Mouse (Mus musculus) midbrain, embryonic 15.5 days (tissue): ENCODE data around the gene Azi2. TPM values are rescaled to one million over a fixed set of nuclear protein-coding genes. Genes with fewer than 3 reads are reported as not detected.

ENCODE experiments used
- ATAC-seq: fragments of 200-750 bp; cut with Nextera tagmentation; replicated peaks from 2 replicates; pipeline ENCODE4 v1.8.0; 2017; ENCODE audit warnings: moderate TSS enrichment
- H3K27ac ChIP-seq: fragments of 300-500 bp; sonication (generic); 2 replicates; pipeline ENCODE4 v1.5.1; 2015; ENCODE audit warnings: mild to moderate bottlenecking, inconsistent platforms
- H3K27me3 ChIP-seq: fragments of 300-500 bp; sonication (generic); replicated peaks from 2 replicates; pipeline ENCODE4 v1.6.1; 2015; ENCODE audit warnings: inconsistent platforms
- H3K36me3 ChIP-seq: fragments of 300-500 bp; sonication (generic); replicated peaks from 2 replicates; pipeline ENCODE4 v1.6.1; 2015; ENCODE audit warnings: inconsistent platforms
- H3K4me1 ChIP-seq: fragments of 300-500 bp; sonication (generic); 2 replicates; pipeline ENCODE4 v1.6.1; 2015; ENCODE audit warnings: inconsistent platforms
- H3K4me2 ChIP-seq: fragments of 300-500 bp; sonication (generic); 2 replicates; pipeline ENCODE4 v1.6.1; 2015; ENCODE audit warnings: inconsistent platforms, mild to moderate bottlenecking, moderate library complexity
- H3K4me3 ChIP-seq: fragments of 300-500 bp; sonication (generic); 2 replicates; pipeline ENCODE4 v1.5.1; 2015; ENCODE audit warnings: mild to moderate bottlenecking, inconsistent platforms
- H3K9ac ChIP-seq: fragments of 300-500 bp; sonication (generic); 2 replicates; pipeline ENCODE4 v1.6.1; 2015; ENCODE audit warnings: mild to moderate bottlenecking, inconsistent platforms
- H3K9me3 ChIP-seq: fragments of 300-500 bp; sonication (generic); 2 replicates; pipeline ENCODE4 v1.6.1; 2016; ENCODE audit warnings: inconsistent platforms
- WGBS: fragments of 180-500 bp; shearing (Covaris S2); methylation state at CpG from one replicate; pipeline ENCODE4 v1.1.7; 2015; ENCODE audit warnings: mixed read lengths; 5-methylcytosine and 5-hydroxymethylcytosine counted together
- polyA plus RNA-seq: library from polyadenylated mRNA; unstranded; fragments of >200 nt; fragmentation: Nextera tagmentation; extraction: Ambion mirVana; gene quantifications from 2 replicates; pipeline ENCODE4 v1.2.1, GENCODE M21; 2015

Azi2 gene
- 70.2 and 74.0 TPM in 2 replicates for polyA plus RNA-seq

- peak; percentile 99 for ATAC-seq
- H3K9ac ChIP-seq: peak within 1 kb of the TSS; percentile 67
- no peaks in the 10 kb centered on the region for H3K36me3 ChIP-seq
- peak within 1 kb of the TSS; percentile 76 for H3K4me2 ChIP-seq
- H3K4me1 ChIP-seq: peaks cover 23% of the 10 kb centered on the region
- peak within 1 kb of the TSS; percentile 57 for H3K4me3 ChIP-seq
- WGBS: under 1% methylated on average over 83 of the region's 87 CpGs
- H3K9me3 ChIP-seq: no peaks in the 10 kb centered on the region
- no peaks in the 10 kb centered on the region for H3K27me3 ChIP-seq
- H3K27ac ChIP-seq: peak within 1 kb of the TSS; percentile 89
These were observed at the start of gene Azi2 for GRCm38 (mm10) chr9:118040218-118041021. Azi2 (plus strand) TSS chr9:118040499.

GRCm38 (mm10) chr9:117996631-117997030 is 43.7 kb upstream of the Azi2 start:
- Histone ChIP-seq H3K9me3 (no peaks in the 10 kb centered on the region), H3K9ac (no peak overlapping the region), H3K4me2 (no peak overlapping the region), H3K4me3 (no peak overlapping the region), H3K4me1 (no peaks in the 10 kb centered on the region), H3K27me3 (no peaks in the 10 kb centered on the region), H3K36me3 (no peaks in the 10 kb centered on the region), H3K27ac (no peak overlapping the region)
- 96% methylated on average over 5 of the region's 5 CpGs for WGBS
- ATAC-seq: no peak

- WGBS: 90% methylated on average over 3 of the region's 3 CpGs
- Histone ChIP-seq H3K27ac (no peak overlapping the region), H3K9ac (no peak overlapping the region), H3K36me3 (no peaks in the 10 kb centered on the region), H3K4me1 (no peaks in the 10 kb centered on the region), H3K27me3 (no peaks in the 10 kb centered on the region), H3K9me3 (no peaks in the 10 kb centered on the region), H3K4me2 (no peak overlapping the region), H3K4me3 (no peak overlapping the region)
- ATAC-seq: no peak
These were observed 38.8 kb upstream of the Azi2 start for GRCm38 (mm10) chr9:118001488-118001887.

- H3K4me1 ChIP-seq: no peaks in the 10 kb centered on the region
- no peaks in the 10 kb centered on the region for H3K9me3 ChIP-seq
- H3K27me3 ChIP-seq: no peaks in the 10 kb centered on the region
- H3K36me3 ChIP-seq: no peaks in the 10 kb centered on the region
- no peak overlapping the region for H3K4me2 ChIP-seq
- no peak overlapping the region for H3K27ac ChIP-seq
- H3K9ac ChIP-seq: no peak overlapping the region
- 77% methylated on average over 4 of the region's 4 CpGs for whole genome bisulfite sequencing
- no peak overlapping the region for H3K4me3 ChIP-seq
- no peak for ATAC-seq
These were observed 36.9 kb upstream of the Azi2 start for GRCm38 (mm10) chr9:118003218-118003886.

GRCm38 (mm10) chr9:118003937-118004336 is 36.4 kb upstream of the Azi2 start:
- H3K4me3 ChIP-seq: no peak overlapping the region
- no peak overlapping the region for H3K27ac ChIP-seq
- WGBS: 94% methylated on average over 4 of the region's 4 CpGs
- H3K9me3 ChIP-seq: no peaks in the 10 kb centered on the region
- no peaks in the 10 kb centered on the region for H3K36me3 ChIP-seq
- no peaks in the 10 kb centered on the region for H3K27me3 ChIP-seq
- no peak overlapping the region for H3K9ac ChIP-seq
- no peak overlapping the region for H3K4me2 ChIP-seq
- H3K4me1 ChIP-seq: no peaks in the 10 kb centered on the region
- no peak for ATAC-seq

- ATAC-seq: no peak
These were observed 27.4 kb upstream of the Azi2 start for GRCm38 (mm10) chr9:118012928-118013327.

GRCm38 (mm10) chr9:118024966-118025365 is 15.3 kb upstream of the Azi2 start:
- no peaks in the 10 kb centered on the region for H3K9me3 ChIP-seq
- H3K4me3 ChIP-seq: no peak overlapping the region
- H3K36me3 ChIP-seq: no peaks in the 10 kb centered on the region
- ATAC-seq: no peak
- H3K4me1 ChIP-seq: no peaks in the 10 kb centered on the region
- H3K9ac ChIP-seq: no peak overlapping the region
- 67% methylated on average over 2 of the region's 2 CpGs for WGBS
- no peak overlapping the region for H3K4me2 ChIP-seq
- no peak overlapping the region for H3K27ac ChIP-seq
- H3K27me3 ChIP-seq: no peaks in the 10 kb centered on the region

More at GRCm38 (mm10) chr9:118012928-118013327, 27.4 kb upstream of the Azi2 start:
- no peaks in the 10 kb centered on the region for H3K27me3 ChIP-seq
- H3K4me2 ChIP-seq: no peak overlapping the region
- no peaks in the 10 kb centered on the region for H3K9me3 ChIP-seq
- H3K36me3 ChIP-seq: no peaks in the 10 kb centered on the region
- no peak overlapping the region for H3K4me3 ChIP-seq
- no peak overlapping the region for H3K9ac ChIP-seq
- H3K27ac ChIP-seq: no peak overlapping the region
- WGBS: 90% methylated on average over 3 of the region's 3 CpGs
- H3K4me1 ChIP-seq: no peaks in the 10 kb centered on the region

- H3K4me2 ChIP-seq: no peak overlapping the region
- no peaks in the 10 kb centered on the region for H3K36me3 ChIP-seq
- no peak overlapping the region for H3K27ac ChIP-seq
- H3K27me3 ChIP-seq: no peaks in the 10 kb centered on the region
- H3K9ac ChIP-seq: no peak overlapping the region
- no peaks in the 10 kb centered on the region for H3K9me3 ChIP-seq
- no peak overlapping the region for H3K4me3 ChIP-seq
- WGBS: 58% methylated on average over 4 of the region's 4 CpGs
- H3K4me1 ChIP-seq: no peaks in the 10 kb centered on the region
- no peak for ATAC-seq
These were observed 10.8 kb upstream of the Azi2 start for GRCm38 (mm10) chr9:118029490-118029889.

- Histone ChIP-seq H3K27me3 (no peaks in the 10 kb centered on the region), H3K4me3 (no peak overlapping the region), H3K9ac (no peak overlapping the region), H3K4me1 (no peaks in the 10 kb centered on the region), H3K4me2 (no peak overlapping the region), H3K9me3 (no peaks in the 10 kb centered on the region), H3K36me3 (no peaks in the 10 kb centered on the region), H3K27ac (no peak overlapping the region)
- no peak for ATAC-seq
- WGBS: 100% methylated on average over 1 of the region's 1 CpGs
These were observed 10.0 kb upstream of the Azi2 start for GRCm38 (mm10) chr9:118030252-118030651.

- Histone ChIP-seq H3K27ac (no peak overlapping the region), H3K4me1 (no peaks in the 10 kb centered on the region), H3K9ac (no peak overlapping the region), H3K4me3 (no peak overlapping the region), H3K27me3 (no peaks in the 10 kb centered on the region), H3K4me2 (no peak overlapping the region), H3K36me3 (no peaks in the 10 kb centered on the region), H3K9me3 (no peaks in the 10 kb centered on the region)
- WGBS: 66% methylated on average over 2 of the region's 2 CpGs
- ATAC-seq: no peak
These were observed 8.6 kb upstream of the Azi2 start for GRCm38 (mm10) chr9:118031694-118032093.

- no peaks in the 10 kb centered on the region for H3K4me1 ChIP-seq
- H3K9me3 ChIP-seq: no peaks in the 10 kb centered on the region
- no peak overlapping the region for H3K27ac ChIP-seq
- no peak overlapping the region for H3K9ac ChIP-seq
- no peaks in the 10 kb centered on the region for H3K27me3 ChIP-seq
- no peak overlapping the region for H3K4me3 ChIP-seq
- no peak for ATAC-seq
- H3K4me2 ChIP-seq: no peak overlapping the region
- 81% methylated on average over 3 of the region's 3 CpGs for WGBS
- no peaks in the 10 kb centered on the region for H3K36me3 ChIP-seq
These were observed 5.3 kb upstream of the Azi2 start for GRCm38 (mm10) chr9:118034990-118035389.

GRCm38 (mm10) chr9:118041022-118041400 is 712 bp downstream of the Azi2 start:
- H3K36me3 ChIP-seq: no peaks in the 10 kb centered on the region
- H3K9me3 ChIP-seq: no peaks in the 10 kb centered on the region
- H3K4me2 ChIP-seq: peak overlapping the region; percentile 76
- H3K4me1 ChIP-seq: peaks cover 23% of the 10 kb centered on the region
- WGBS: under 1% methylated on average over 21 of the region's 21 CpGs
- H3K27me3 ChIP-seq: no peaks in the 10 kb centered on the region
- ATAC-seq: no peak
- peak overlapping the region; percentile 57 for H3K4me3 ChIP-seq
- peak overlapping the region; percentile 67 for H3K9ac ChIP-seq
- peak overlapping the region; percentile 89 for H3K27ac ChIP-seq
